Mouse (Mus musculus): ENCODE results near the gene Ly6g5b. TPM values are rescaled to one million over a fixed set of nuclear protein-coding genes. Genes with fewer than 3 reads are reported as not detected.

The Ly6g5b gene
- polyA plus RNA-seq, 1 experiment from 2014 or later = 0.53 TPM

GRCm38 (mm10) chr17:35121871-35122303, 6.7 kb upstream of the Ly6g5b start, which contains the start of gene Csnk2b:
Csnk2b (minus strand) TSS chr17:35122053.
- Histone ChIP-seq H3K9ac (ENCODE audit: low read length) (peak within 1 kb of the TSS; percentile 89), H3K4me1 (ENCODE audit: control insufficient read depth, insufficient read depth, low read length) (peaks cover 31% of the 10 kb centered on the region), H3K27me3 (ENCODE audit: control insufficient read depth, insufficient read depth, low read length) (no peaks in the 10 kb centered on the region), H3K27ac (ENCODE audit: low read length) (peak within 1 kb of the TSS; percentile 95), H3K9me3 (replicated peaks; ENCODE audit: control insufficient read depth, low read length) (no peaks in the 10 kb centered on the region), H3K4me2 (ENCODE audit: low read depth, low read length) (peak within 1 kb of the TSS; percentile 97), H3K4me3 (replicated peaks; ENCODE audit: low read length) (peak within 1 kb of the TSS; percentile 61), H3K36me3 (ENCODE audit: control insufficient read depth, insufficient read depth, low read length) (0 out of 2 replicates have a peak, but pooled peaks cover 13% of the 10 kb centered on the region)
- 1% methylated on average over 19 of the region's 19 CpGs for WGBS
- no peak; the same call in 1 of the 2 replicates for ATAC-seq (ENCODE audit: insufficient read depth, low FRiP score)

DNA sequence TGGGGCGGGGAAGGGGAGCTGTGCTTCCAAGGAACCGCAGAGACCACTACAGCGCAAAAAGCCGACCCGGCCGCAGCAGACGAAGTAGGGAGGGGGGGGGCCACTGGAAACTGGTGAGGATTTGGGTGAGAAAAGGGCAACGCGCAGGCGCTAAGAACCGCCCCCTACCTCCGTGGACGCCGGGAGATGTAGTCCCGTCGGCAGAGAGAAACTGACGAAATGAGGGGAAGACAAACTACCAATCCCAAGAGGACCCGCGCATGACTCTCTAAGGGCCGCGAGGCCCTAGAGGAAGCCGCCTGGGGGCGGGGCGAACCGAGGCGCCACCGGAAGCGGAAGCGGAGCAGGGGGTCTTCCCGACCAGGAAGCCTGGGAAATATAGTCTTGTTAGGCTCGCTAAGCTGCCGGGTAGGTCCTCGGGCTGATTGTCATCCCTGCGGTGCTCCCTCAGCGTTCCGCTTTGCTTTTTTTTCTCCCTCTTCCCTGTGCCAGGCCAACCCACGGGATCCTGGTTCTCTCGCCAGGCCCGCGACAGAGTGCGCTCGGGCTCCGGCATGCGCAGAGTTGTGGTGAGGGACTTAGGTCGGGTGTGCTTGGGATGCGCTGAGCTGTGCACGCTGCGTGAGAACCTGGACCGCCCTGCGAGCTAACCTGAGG, 6.0 kb upstream of the Ly6g5b start, which contains the start of gene Gpank1:
Gpank1 (plus strand) TSS at position 313 of the 657 bp plus-strand sequence.
- H3K4me2 ChIP-seq (ENCODE audit: low read depth, low read length) = peak within 1 kb of the TSS; percentile 97
- H3K9ac ChIP-seq (ENCODE audit: low read length) = peak within 1 kb of the TSS; percentile 89
- no peaks in the 10 kb centered on the region for H3K9me3 ChIP-seq (replicated peaks; ENCODE audit: control insufficient read depth, low read length)
- H3K4me3 ChIP-seq (replicated peaks; ENCODE audit: low read length) = peak within 1 kb of the TSS; percentile 61
- 0 out of 2 replicates have a peak, but pooled peaks cover 13% of the 10 kb centered on the region for H3K36me3 ChIP-seq (ENCODE audit: control insufficient read depth, insufficient read depth, low read length)
- WGBS = under 1% methylated on average over 50 of the region's 50 CpGs
- H3K27ac ChIP-seq (ENCODE audit: low read length) = peak within 1 kb of the TSS; percentile 95
- peak; percentile 96 for ATAC-seq (ENCODE audit: insufficient read depth, low FRiP score)
- H3K4me1 ChIP-seq (ENCODE audit: control insufficient read depth, insufficient read depth, low read length) = peaks cover 28% of the 10 kb centered on the region
- no peaks in the 10 kb centered on the region for H3K27me3 ChIP-seq (ENCODE audit: control insufficient read depth, insufficient read depth, low read length)

DNA sequence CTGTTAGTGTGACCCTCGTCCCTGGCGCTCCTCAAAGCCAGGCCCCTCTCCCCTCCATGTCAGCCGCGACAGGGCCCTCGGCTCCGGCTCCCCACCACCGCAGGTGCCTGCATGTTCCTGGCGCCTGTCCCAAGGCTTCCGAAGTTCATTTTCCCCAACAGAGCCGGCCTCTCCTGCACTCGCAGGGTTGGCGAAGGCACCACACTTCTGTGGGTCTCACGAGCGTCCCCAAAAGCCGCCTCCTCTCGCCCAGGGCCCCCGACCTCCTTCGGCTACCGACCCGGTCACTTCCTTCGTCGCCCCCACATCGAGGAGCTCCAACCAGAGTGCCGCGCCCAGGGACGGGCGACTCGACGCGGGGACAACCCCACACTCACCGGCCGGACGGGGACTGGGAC, 5.5 kb upstream of the Ly6g5b start:
- 0 out of 2 replicates have a peak, but pooled peaks cover 13% of the 10 kb centered on the region for H3K36me3 ChIP-seq (ENCODE audit: control insufficient read depth, insufficient read depth, low read length)
- H3K4me2 ChIP-seq (ENCODE audit: low read depth, low read length) = peak overlapping the region; percentile 75
- H3K4me3 ChIP-seq (replicated peaks; ENCODE audit: low read length) = peak overlapping the region; percentile 61
- H3K27ac ChIP-seq (ENCODE audit: low read length) = peak overlapping the region; percentile 30; the same call in 1 of the 2 replicates
- H3K27me3 ChIP-seq (ENCODE audit: control insufficient read depth, insufficient read depth, low read length) = no peaks in the 10 kb centered on the region
- H3K4me1 ChIP-seq (ENCODE audit: control insufficient read depth, insufficient read depth, low read length) = peaks cover 28% of the 10 kb centered on the region
- no peaks in the 10 kb centered on the region for H3K9me3 ChIP-seq (replicated peaks; ENCODE audit: control insufficient read depth, low read length)
- peak overlapping the region; percentile 88 for H3K9ac ChIP-seq (ENCODE audit: low read length)
- no peak; the same call in 1 of the 2 replicates for ATAC-seq (ENCODE audit: insufficient read depth, low FRiP score)
- under 1% methylated on average over 33 of the region's 33 CpGs for WGBS

DNA sequence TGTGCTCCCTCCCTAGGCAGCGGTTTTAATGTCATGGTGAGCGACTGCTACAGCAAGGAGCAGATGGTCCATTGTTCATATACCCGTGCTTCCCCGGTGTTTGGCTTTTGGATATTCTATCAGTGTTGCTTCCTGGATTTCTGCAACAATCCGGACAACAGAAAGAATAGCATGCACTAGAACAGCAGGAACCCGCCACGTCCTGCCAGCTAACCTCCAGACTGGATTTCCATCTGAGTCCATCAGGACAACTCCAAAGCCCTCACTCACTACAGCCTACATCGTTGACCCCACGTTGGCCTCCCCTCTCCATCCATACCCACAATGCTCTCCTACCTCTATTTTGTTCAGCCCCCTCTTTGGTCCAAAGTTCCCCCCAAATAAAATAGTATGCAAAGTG, 3.5 kb downstream of the Ly6g5b start:
- 70% methylated on average over 9 of the region's 9 CpGs for WGBS
- Histone ChIP-seq H3K9me3 (replicated peaks; ENCODE audit: control insufficient read depth, low read length) (no peaks in the 10 kb centered on the region), H3K4me2 (ENCODE audit: low read depth, low read length) (no peak overlapping the region), H3K36me3 (ENCODE audit: control insufficient read depth, insufficient read depth, low read length) (no peaks in the 10 kb centered on the region; the same call in 1 of the 2 replicates), H3K4me1 (ENCODE audit: control insufficient read depth, insufficient read depth, low read length) (no peaks in the 10 kb centered on the region), H3K27ac (ENCODE audit: low read length) (no peak overlapping the region), H3K27me3 (ENCODE audit: control insufficient read depth, insufficient read depth, low read length) (no peaks in the 10 kb centered on the region), H3K4me3 (replicated peaks; ENCODE audit: low read length) (no peak overlapping the region), H3K9ac (ENCODE audit: low read length) (no peak overlapping the region)
- ATAC-seq (ENCODE audit: insufficient read depth, low FRiP score) = no peak

GRCm38 (mm10) chr17:35108097-35108496, 7.1 kb downstream of the Ly6g5b start, which contains the start of gene Ly6g5c:
Ly6g5c (plus strand) TSS chr17:35108279.
- Histone ChIP-seq H3K9me3 (replicated peaks; ENCODE audit: control insufficient read depth, low read length) (no peaks in the 10 kb centered on the region), H3K4me1 (ENCODE audit: control insufficient read depth, insufficient read depth, low read length) (no peaks in the 10 kb centered on the region), H3K4me2 (ENCODE audit: low read depth, low read length) (no peak within 1 kb of the TSS), H3K27ac (ENCODE audit: low read length) (no peak within 1 kb of the TSS), H3K27me3 (ENCODE audit: control insufficient read depth, insufficient read depth, low read length) (no peaks in the 10 kb centered on the region), H3K36me3 (ENCODE audit: control insufficient read depth, insufficient read depth, low read length) (no peaks in the 10 kb centered on the region), H3K4me3 (replicated peaks; ENCODE audit: low read length) (no peak within 1 kb of the TSS), H3K9ac (ENCODE audit: low read length) (no peak within 1 kb of the TSS)
- WGBS = 84% methylated on average over 6 of the region's 6 CpGs
- ATAC-seq (ENCODE audit: insufficient read depth, low FRiP score) = no peak

- no peaks in the 10 kb centered on the region for H3K27me3 ChIP-seq (ENCODE audit: control insufficient read depth, insufficient read depth, low read length)
- no peak overlapping the region for H3K4me3 ChIP-seq (replicated peaks; ENCODE audit: low read length)
- H3K27ac ChIP-seq (ENCODE audit: low read length) = no peak overlapping the region
Observed at GRCm38 (mm10) chr17:35106522-35106921, 8.7 kb downstream of the Ly6g5b start.

DNA sequence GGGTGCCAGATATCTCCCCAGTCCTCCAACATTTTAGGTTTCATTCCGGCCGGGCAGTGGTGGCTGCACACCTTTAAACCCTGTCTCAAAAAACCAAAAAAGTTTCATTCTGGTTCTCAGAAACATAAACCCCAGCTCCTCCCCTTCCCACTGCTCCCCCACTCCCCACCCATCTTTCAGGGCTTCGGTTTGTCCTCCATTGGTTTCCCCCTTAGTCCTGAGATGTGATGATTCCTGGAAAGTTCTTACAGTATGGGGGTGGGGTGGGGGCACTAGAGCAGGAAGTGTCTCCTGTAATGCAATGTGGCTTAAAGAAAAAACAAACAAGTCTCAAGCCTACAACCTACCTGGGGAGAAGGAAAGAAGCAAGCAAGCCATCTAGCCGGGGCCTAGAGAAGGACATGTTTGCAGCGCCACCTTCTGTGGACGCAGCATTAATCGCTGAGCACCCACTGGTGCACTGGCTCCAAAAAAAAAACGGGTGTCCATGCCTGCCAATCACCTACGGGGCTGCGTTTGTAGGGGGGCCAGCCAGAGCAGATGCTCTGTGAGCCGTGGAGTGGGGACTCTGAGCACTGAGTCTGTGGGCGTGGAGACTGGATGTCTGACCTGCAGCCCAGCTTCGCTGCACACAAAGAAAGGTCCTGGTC, 9.4 kb downstream of the Ly6g5b start:
- no peak; the same call in 1 of the 2 replicates for ATAC-seq (ENCODE audit: insufficient read depth, low FRiP score)
- no peaks in the 10 kb centered on the region for H3K27me3 ChIP-seq (ENCODE audit: control insufficient read depth, insufficient read depth, low read length)
- peak overlapping the region; percentile 19; the same call in 1 of the 2 replicates for H3K4me2 ChIP-seq (ENCODE audit: low read depth, low read length)
- no peak overlapping the region for H3K27ac ChIP-seq (ENCODE audit: low read length)
- no peak overlapping the region for H3K4me3 ChIP-seq (replicated peaks; ENCODE audit: low read length)
- H3K4me1 ChIP-seq (ENCODE audit: control insufficient read depth, insufficient read depth, low read length) = no peaks in the 10 kb centered on the region
- 22% methylated on average over 13 of the region's 13 CpGs for WGBS
- H3K36me3 ChIP-seq (ENCODE audit: control insufficient read depth, insufficient read depth, low read length) = peaks cover 11% of the 10 kb centered on the region; the same call in 1 of the 2 replicates
- H3K9me3 ChIP-seq (replicated peaks; ENCODE audit: control insufficient read depth, low read length) = no peaks in the 10 kb centered on the region
- H3K9ac ChIP-seq (ENCODE audit: low read length) = no peak overlapping the region

More at GRCm38 (mm10) chr17:35106522-35106921, 8.7 kb downstream of the Ly6g5b start:
- 60% methylated on average over 3 of the region's 3 CpGs for WGBS
- Histone ChIP-seq H3K36me3 (ENCODE audit: control insufficient read depth, insufficient read depth, low read length) (peaks cover 11% of the 10 kb centered on the region; the same call in 1 of the 2 replicates), H3K9ac (ENCODE audit: low read length) (no peak overlapping the region), H3K4me1 (ENCODE audit: control insufficient read depth, insufficient read depth, low read length) (no peaks in the 10 kb centered on the region), H3K9me3 (replicated peaks; ENCODE audit: control insufficient read depth, low read length) (no peaks in the 10 kb centered on the region), H3K4me2 (ENCODE audit: low read depth, low read length) (no peak overlapping the region)
- no peak for ATAC-seq (ENCODE audit: insufficient read depth, low FRiP score)

DNA sequence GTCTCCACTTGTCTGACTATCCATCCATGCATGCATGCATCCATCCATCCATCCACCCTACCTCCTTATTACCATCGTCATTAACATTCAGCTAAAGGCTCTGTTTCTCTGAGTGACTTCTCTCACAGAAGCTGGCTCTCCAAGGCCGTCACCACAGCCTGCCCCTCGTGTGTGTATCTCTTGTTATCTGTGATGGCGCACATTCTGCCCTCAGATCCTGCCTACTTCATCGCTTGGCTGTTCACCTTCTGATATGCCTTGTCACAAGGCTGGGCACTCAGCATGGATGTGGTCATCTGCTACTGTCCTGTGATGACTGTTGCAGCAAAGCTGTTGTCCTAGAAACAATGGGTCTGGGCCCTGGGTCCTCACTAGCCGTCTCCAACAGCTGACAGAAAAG, 10.5 kb downstream of the Ly6g5b start:
- no peaks in the 10 kb centered on the region for H3K9me3 ChIP-seq (replicated peaks; ENCODE audit: control insufficient read depth, low read length)
- H3K4me2 ChIP-seq (ENCODE audit: low read depth, low read length) = no peak overlapping the region
- H3K36me3 ChIP-seq (ENCODE audit: control insufficient read depth, insufficient read depth, low read length) = peaks cover 12% of the 10 kb centered on the region; the same call in 1 of the 2 replicates
- no peak overlapping the region for H3K4me3 ChIP-seq (replicated peaks; ENCODE audit: low read length)
- no peak overlapping the region for H3K27ac ChIP-seq (ENCODE audit: low read length)
- H3K9ac ChIP-seq (ENCODE audit: low read length) = no peak overlapping the region
- no peaks in the 10 kb centered on the region for H3K4me1 ChIP-seq (ENCODE audit: control insufficient read depth, insufficient read depth, low read length)
- no peaks in the 10 kb centered on the region for H3K27me3 ChIP-seq (ENCODE audit: control insufficient read depth, insufficient read depth, low read length)
- WGBS = 75% methylated on average over 6 of the region's 6 CpGs
- no peak for ATAC-seq (ENCODE audit: insufficient read depth, low FRiP score)

DNA sequence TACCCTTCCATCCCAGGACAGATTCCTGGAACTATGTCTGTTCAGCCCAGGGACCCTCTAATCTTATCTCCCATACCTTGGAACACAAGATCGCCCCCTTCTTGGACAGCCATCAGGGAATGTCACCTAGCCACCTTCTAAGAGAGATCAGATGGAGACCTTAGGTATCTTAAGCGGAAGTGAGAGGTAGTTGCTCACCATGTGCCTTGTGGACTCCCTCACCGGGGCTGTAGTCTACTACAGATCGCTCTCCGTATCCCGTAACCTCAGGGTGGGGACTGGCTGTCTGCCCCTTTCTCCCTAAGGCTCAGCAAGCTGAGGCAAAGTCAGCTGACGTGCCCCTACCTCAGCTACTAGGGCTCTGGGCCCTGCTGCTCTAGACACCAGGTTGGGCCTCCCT, 11.1 kb downstream of the Ly6g5b start:
- Histone ChIP-seq H3K36me3 (ENCODE audit: control insufficient read depth, insufficient read depth, low read length) (peaks cover 15% of the 10 kb centered on the region; the same call in 1 of the 2 replicates), H3K27ac (ENCODE audit: low read length) (no peak overlapping the region), H3K4me3 (replicated peaks; ENCODE audit: low read length) (no peak overlapping the region), H3K4me1 (ENCODE audit: control insufficient read depth, insufficient read depth, low read length) (no peaks in the 10 kb centered on the region), H3K27me3 (ENCODE audit: control insufficient read depth, insufficient read depth, low read length) (no peaks in the 10 kb centered on the region), H3K9me3 (replicated peaks; ENCODE audit: control insufficient read depth, low read length) (no peaks in the 10 kb centered on the region), H3K4me2 (ENCODE audit: low read depth, low read length) (no peak overlapping the region), H3K9ac (ENCODE audit: low read length) (no peak overlapping the region)
- no peak for ATAC-seq (ENCODE audit: insufficient read depth, low FRiP score)
- 87% methylated on average over 7 of the region's 7 CpGs for WGBS

Measured in stomach, embryonic 16.5 days (tissue).